Mouse (Mus musculus): ENCODE results near the gene Unk. TPM values are rescaled to one million over a fixed set of nuclear protein-coding genes. Genes with fewer than 3 reads are reported as not detected.
"Not testable (repeated sequence)": the region's sequence is repeated elsewhere in the genome, so short reads cannot be mapped to it uniquely, and the experiment has no call there.

The Unk gene
- total RNA-seq, 2 experiments from 2014 or later: 8.4 to 9.0 TPM

DNA sequence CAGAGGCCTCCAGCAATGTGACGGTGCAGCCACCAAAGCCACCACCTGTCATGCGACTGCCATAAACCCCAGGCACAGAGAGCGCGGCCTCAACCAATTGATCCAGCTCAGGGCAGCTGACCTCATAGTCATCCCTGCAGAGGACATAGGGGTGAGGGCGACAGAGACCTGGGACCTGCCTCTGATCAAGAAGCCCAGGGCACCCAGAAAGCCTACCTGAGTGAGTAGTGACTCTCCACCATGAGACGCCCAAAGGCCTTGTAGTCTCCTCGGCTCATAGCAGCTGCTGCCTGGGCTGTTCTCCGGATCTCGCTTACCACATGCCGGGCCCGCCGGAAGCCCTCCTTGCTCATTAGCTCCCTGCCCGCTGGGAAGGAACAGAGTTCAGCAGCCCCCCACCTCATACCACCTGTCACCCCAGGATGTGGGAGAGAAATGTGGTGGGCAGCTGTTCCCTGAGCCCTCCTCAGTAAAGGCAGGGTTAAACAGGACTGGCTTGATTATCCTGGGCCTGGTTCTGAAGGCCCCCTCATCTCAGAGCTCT lies 21.2 kb upstream of the Unk start:
- DNase-seq (ENCODE audit: low spot score): no peak
- intact Hi-C loops (cut with DNase I): no loop called here

DNA sequence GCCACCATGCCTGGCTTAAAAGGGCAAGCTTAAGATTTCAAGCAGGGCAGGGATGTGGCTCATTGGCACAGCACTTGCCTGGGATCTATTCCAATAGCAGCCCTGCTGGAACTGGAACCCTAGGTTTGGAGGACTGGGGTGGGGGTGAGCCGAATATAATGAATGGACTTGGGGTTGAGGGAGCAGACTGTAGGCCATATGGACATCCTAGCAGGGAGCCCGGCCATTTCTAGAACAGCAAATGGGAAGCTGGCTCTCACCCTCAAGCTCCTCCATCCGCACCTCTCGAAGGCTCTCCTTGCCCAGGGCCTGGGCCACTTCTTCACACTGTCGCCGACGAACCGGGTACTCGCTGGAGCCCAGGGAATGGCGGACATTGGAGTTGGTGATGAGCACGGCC lies 20.5 kb upstream of the Unk start:
- no peak for DNase-seq (ENCODE audit: low spot score)
- intact Hi-C loops (cut with DNase I): no loop called here

DNA sequence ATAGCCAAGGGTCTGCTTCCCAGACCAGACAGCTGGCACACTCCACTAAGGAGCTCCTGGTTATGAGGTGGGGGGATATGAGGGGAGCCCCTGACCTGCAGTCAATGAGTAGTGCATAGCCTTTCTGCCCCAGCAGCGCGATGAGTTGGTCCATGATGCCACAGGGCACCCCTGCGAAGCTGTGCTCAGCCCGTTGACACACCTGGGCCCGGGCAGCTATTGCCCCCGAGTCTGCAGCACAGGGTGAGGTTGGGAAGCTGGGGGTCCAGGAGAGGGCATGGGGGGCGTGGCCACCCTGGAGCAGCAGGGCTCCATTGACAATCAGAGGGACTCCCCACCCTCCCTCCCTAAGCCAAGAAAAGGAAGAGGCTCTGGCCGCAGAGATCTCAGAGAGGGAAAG lies 20.0 kb upstream of the Unk start:
- no peak for DNase-seq (ENCODE audit: low spot score)

DNA sequence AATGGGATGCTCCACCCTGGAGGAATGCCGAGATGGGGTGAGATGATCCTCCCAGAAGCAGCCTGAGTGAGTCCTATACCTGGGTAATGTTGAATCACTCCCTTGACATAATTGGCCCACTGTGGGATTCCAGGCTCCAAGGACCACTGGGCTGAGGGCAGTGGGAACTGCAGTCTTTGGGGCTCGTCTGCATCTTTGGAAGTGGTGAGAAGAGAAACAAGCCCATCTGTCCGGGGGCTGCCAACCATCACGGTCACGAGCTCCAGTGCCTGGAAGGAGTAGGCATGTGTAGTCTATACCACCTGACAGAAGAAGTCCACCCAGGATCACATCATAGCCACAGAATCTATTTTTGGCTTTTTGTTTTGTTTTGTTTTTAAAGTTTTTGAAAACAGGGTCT lies 19.2 kb upstream of the Unk start:
- no peak for DNase-seq (ENCODE audit: low spot score)
- intact Hi-C loops (cut with DNase I): no loop called here

More for the DNA sequence above, 20.0 kb upstream of the Unk start:
- intact Hi-C loops (cut with DNase I): no loop called here

DNA sequence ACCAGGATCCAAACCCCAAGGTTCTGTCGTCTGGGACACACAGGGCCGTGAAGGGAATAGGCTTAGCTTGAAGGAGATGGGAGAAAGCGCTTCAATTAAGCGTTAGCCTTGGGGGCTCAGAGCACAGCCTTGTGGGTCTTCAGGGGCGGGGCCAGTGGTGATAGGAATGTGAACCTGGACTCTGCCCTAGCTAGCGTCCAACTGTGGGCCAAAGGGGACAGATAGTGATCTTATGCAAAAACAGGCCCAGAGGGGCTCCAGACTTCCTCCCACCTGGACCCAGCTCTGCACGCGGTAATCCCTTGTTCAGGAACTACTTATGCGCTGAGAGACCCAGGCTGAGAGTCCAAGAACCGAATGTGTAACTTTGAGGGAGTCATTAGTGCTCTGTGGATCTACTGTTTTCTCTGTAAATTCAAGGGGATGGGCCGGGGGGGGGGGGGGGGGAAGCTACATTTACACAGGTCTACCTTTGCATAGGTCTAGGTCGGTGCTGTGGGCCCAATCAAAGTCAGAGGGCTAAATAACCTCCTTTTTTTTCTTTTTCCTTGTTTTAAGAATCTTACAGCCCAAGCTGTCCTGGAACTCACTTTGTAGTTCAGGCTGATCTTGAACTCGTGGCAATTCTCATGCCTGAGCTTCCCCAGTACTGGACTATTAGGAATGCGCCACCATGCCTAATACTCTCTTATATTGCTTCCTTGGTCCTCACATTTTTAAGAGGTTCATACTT lies 18.4 kb upstream of the Unk start:
- no peak for DNase-seq (ENCODE audit: low spot score)
- intact Hi-C loops (cut with DNase I): no loop called here

DNA sequence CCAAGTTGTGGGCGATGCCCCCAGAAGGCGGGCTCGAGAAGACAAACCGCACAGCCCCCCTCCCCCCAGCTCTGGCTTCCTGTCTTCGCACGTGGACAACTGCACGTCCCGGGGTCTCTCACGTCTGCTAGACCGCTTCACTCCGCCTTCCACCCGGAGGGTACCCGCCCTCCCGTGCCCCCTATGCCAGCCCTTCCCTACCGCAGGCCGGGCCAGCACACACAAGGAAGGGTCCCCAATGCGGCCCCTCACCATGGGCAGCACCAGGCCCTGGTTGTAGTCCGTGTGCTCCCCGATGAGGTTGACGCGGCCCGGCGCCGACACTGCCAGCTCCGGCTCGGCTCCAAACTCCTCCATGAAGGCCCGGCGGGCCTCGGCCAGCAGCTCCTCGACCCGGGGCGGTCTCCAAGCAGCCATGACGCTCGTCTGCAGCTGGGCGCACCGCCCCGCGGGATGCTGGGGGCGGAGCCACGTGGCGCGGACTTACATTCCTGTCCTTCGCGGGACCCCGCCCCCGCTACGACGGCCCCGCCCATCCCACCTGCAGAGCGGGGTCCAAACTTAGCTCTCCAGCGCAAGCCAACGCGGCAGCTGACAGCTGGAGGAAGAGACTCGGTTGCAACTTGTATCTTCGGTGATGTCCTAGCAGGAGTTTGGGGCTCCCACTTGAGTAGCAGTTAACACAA lies 17.7 kb upstream of the Unk start, which contains the start of gene Galk1:
Gene Galk1 (minus strand): TSS at position 458 of the 686 bp plus-strand sequence.
- intact Hi-C loops (cut with DNase I): no loop called here
- DNase-seq (ENCODE audit: low spot score): peak; percentile 85

DNA sequence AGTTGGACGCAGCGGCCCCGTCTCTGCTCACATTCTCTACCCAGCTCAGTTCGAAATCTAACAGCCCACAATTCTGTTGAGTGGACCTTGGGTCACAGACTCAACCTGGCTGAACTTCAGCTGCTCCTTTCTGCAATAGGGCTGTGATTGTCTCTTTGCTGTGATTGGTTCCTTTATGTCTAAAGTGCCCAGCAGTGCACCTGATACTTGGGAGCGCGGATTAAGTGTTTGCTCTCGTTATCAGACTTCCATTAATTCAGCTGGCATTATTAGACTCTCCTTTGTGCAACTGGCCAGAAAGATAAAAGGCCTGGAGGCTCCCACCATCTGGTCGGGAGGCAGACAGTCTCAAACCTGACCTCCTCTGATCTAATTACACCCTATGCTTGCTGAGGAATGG lies 15.3 kb upstream of the Unk start:
- DNase-seq (ENCODE audit: low spot score): no peak
- intact Hi-C loops (cut with DNase I): no loop called here

DNA sequence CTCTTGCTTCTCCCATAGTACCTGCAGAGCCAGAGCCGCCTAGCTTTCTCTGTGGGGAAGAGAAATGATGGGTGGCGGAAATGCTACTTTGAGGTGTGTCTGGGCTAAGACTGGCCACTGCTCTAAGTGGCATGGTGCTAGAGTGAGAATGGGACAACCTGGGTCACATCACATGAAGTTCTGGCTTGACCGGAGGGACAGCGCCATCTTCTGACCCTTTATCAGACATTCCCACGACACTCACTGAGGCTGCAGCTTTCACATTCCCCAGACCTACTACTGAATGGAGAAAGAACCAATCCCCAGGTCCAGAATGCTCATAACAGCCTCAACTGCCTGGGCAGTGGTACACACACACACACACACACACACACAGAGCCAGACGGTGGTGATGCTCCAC lies 12.0 kb upstream of the Unk start:
- intact Hi-C loops (cut with DNase I): no loop called here

DNA sequence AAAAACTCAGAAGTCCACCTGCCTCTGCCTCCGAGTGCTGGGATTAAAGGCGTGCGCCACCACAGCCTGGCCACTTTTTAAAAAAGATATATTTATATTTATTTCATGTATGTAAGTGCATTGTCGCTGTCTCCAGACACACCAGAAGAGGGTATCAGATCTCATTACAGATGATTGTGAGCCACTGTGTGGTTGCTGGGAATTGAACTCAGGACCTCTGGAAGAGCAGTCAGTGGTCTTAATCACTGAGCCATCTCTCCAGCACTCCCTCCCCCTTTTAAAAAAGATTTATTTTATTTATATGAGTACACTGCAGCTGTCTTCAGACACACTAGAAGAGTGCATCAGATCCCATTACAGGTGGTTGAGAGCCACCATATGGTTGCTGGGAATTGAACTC lies 11.3 kb upstream of the Unk start:
- DNase-seq (ENCODE audit: low spot score); intact Hi-C loops (cut with DNase I): not testable (repeated sequence)

More for the DNA sequence above, 12.0 kb upstream of the Unk start:
- no peak for DNase-seq (ENCODE audit: low spot score)

DNA sequence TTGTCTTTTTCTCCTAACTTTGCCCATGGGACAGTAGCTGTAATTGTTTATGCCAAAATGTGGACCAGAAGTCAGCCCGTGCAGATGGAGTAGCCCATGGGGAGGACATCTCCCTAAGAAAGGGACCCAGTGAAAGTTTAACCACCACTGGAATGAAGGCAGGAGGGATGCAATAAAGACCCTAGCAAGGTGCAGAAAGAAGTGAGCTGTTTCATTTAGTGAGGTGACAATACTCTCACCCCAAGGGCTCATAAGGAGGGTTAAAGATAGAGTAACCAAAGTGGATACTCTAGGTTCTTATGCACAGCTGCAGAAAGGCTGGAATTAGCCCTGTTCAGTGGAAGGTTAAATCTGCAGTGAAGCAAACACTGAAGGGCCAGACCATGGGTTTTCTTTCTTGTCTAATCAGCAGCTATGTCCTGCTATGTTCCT lies 10.7 kb upstream of the Unk start:
- DNase-seq (ENCODE audit: low spot score): no peak
- intact Hi-C loops (cut with DNase I): no loop called here

DNA sequence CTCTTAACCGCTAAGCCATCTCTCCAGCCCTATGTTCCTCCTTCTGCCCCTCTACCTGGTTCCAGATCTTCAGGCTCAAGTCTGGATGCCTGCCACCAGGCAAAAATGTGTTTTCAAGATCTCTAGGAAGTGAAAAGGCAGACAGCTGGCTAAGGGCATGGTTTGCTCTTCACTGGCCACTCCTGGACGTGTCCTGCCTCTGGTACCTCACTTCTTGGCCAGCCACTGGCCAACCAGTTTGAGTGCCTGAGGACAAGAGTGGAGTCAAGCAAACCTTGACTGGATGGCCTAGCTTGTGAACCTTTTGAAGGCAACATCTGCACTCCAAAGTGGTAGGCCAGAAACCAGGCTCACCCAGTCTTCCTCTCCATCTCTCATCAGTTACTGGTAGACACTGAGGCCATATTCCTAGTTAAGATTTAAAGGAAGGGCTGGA lies 10.1 kb upstream of the Unk start:
- no peak for DNase-seq (ENCODE audit: low spot score)
- intact Hi-C loops (cut with DNase I): no loop called here

DNA sequence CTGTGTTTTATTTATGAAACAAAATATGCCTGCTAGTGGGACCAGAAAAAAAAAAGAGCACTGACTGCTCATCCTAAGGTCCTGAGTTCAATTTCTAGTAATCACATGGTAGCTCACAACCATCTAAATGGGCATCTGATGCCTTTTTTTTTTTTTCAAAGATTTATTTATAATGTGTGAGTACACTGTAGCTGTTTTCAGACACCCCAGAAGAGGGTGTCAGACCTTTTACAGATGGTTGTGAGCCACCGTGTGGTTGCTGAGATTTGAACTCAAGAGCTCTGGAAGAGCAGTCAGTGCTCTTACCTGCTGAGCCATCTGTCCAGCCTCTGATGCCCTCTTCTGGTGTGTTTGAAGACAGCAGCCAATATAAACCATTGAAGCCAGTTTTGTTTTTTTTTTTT lies 9.6 kb upstream of the Unk start:
- intact Hi-C loops (cut with DNase I): no loop called here

DNA sequence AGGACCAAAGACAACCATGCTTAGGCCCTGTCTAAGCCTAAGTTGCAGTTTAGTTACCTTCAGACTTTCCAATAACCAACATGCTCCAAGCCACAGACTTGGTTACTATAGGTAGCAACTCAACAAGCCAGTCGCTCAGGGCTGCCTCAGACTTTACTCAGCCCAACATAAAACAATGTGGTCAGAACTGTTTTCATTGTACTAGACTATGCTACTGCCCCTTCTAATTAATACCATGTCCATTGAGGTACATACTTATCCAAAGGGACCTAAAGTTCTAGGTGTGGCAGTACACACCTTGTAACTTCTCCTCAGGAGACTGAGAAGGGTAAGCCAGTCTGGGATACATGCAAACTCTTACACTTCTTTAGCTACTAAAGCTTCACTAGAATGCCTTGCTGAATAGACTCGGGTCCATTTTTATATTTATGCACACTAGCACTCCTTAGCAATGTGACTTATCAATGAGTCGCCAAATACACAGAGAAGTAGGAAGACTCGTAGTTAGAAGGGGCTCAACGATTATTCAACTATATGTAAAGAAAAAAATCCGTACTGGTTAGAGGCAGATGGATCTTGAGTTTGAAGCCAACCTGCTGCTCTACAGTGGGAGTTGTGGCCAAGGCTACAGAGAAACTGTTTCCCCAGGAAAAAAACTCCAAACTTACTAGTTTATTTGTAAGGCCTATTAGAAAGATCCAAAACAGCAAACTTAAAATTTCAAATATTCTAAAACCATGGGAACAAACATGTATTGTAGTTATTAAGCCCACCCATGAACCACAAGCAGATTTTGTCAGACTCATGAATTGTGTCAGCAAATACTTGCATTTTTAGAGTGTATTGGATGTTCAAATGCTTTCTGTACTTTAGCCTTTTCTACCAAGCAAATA lies 8.5 kb upstream of the Unk start:
- no peak for DNase-seq (ENCODE audit: low spot score)
- intact Hi-C loops (cut with DNase I): no loop called here

More for the DNA sequence above, 9.6 kb upstream of the Unk start:
- no peak for DNase-seq (ENCODE audit: low spot score)

DNA sequence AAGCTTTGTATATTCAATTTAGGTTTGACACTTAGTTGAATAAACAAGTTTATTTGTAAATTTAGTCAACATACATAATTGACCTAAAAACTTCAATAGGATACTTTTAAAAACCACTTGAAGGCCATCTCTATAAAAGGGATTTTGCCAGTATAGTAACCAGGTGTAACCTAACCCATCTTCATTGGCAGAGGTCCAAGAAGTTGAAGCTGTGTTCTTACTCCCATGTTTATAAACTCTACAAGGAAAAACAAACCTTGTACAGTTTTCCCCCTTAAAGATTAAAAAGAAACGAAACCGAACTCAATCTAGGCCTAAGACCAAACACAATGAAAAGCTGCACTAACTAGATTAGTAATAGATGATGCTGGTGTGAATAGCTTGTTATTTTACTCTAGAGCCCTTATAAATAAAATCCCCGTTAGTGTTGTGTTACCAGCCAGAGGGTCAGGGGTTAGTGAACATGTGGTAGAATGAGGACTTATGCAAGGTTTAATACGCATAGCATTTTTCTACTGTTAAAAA lies 7.8 kb upstream of the Unk start:
- intact Hi-C loops (cut with DNase I): no loop called here
- no peak for DNase-seq (ENCODE audit: low spot score)

DNA sequence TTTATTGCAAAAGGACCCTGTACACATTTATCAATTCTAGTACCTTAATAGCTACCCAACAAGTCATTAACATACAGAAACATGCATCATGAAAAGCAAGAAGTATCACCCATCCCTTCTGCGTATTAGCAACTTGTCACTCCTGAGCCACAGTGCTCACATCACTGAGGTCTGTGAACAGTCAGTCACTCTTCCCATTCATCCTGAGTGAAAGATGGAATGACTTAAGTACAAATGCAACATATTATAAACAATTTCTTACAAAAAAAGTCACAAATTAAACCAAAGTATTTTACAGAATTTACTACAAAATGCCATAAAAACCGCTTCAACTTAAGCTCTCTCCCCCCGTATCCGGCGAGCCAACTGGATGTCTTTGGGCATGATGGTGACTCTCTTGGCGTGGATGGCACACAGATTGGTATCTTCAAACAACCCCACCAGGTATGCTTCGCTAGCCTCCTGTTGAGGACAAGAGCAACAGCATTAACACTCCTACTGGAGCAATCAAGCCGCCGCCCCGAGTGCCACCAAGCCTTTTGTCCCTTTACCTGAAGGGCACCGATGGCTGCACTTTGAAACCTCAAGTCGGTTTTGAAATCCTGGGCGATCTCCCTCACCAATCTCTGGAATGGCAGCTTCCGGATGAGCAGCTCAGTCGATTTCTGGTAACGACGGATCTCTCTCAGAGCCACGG lies 6.9 kb upstream of the Unk start:
- DNase-seq (ENCODE audit: low spot score); intact Hi-C loops (cut with DNase I): not testable (repeated sequence)

DNA sequence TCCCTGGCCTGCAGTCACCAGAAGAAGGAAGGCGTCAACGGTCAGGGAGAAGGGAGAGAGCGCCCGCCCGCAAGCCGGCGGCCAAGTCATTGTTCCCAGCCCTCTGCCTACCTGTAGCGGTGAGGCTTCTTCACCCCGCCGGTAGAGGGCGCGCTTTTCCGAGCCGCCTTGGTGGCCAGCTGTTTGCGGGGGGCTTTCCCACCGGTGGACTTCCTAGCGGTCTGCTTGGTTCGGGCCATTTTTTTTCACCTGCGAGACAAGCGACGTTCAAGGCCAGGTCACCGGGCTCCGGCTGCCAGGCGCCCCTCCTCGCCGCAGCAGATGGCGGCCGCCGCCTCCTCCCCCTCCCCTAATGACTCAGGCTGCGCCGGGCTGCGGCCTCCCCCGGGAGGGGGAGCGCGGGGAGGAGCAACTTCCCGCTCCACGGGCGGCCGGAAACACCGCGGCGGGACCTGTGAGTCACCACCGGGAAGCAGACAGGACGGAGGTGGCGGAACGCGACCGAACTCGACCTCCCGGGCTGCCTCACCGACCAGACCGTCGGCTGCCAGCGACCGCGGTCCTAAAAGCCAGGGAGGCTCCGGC lies 6.3 kb upstream of the Unk start:
- intact Hi-C loops (cut with DNase I): no loop called here
- peak; percentile 78 for DNase-seq (ENCODE audit: low spot score)

DNA sequence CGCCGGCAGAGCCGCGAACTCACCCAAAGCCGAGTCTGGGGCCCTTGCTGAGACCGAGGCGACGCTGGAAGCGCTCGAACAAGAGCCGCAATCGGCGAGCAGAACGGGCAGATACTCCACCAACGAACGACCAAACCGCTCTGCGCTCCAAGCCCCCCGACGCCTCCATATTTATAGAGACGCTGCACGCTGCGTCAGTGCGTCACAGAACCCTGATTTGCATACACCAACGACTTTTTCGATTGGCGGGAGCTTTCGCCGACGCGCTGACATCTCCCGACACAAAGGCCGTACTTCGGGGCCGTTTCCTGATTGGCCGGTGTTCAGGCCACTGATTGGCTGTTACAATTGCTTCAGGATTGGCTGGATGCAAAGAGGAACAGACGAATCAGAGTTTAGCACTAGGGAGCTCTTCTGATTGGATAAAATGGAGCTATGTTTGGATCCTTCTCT lies 5.7 kb upstream of the Unk start:
- DNase-seq (ENCODE audit: low spot score): peak; percentile 97
- intact Hi-C loops (cut with DNase I): no loop called here

DNA sequence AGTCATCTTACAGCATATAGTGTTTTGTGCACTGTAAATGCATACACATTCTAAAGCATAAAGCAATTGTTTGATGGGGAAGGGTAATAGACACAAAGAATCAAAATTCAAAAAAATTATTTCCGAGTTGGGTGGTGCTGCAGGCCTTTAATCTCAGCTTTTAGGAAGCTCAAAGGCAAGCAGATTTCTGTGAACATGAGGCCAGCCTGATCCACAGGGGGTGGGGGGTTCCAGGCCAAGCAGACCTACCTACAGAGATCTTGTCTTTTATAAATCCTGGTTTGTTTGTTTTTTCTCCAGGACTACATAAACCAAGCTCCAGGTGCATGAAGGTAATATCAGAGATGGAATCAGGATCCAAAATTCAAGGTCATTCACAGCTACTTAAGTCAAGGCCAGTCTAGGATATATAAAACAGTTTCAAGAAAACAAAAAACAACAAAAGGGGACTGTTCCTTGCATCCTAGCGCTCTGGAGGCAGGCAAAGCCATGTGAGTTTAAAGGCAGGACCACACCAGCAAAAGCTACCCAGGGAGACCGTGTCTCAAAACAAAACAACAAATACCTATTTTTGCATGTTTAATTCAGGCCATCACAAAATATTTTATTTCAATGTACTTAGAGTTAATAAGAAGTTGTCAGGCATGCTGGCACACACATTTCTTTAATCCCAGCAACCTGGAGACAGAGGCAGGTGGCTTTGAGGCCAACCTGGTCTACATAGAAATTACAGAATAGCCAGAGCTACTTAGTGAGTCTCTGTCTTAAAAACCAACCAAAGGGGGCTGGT lies 4.9 kb upstream of the Unk start:
- DNase-seq (ENCODE audit: low spot score): no peak
- intact Hi-C loops (cut with DNase I): no loop called here
